Mouse (Mus musculus): ENCODE measurements around the gene D630023F18Rik. TPM values are rescaled to one million over a fixed set of nuclear protein-coding genes. Genes with fewer than 3 reads are reported as not detected.

D630023F18Rik gene
- polyA plus RNA-seq (2014; fragmentation: Illumina TruSeq; extraction: RNeasy Lipid Tissue Mini Kit (QIAGEN cat#74804); ENCODE audit: low read depth, low replicate concordance): 0.91 TPM

DNA sequence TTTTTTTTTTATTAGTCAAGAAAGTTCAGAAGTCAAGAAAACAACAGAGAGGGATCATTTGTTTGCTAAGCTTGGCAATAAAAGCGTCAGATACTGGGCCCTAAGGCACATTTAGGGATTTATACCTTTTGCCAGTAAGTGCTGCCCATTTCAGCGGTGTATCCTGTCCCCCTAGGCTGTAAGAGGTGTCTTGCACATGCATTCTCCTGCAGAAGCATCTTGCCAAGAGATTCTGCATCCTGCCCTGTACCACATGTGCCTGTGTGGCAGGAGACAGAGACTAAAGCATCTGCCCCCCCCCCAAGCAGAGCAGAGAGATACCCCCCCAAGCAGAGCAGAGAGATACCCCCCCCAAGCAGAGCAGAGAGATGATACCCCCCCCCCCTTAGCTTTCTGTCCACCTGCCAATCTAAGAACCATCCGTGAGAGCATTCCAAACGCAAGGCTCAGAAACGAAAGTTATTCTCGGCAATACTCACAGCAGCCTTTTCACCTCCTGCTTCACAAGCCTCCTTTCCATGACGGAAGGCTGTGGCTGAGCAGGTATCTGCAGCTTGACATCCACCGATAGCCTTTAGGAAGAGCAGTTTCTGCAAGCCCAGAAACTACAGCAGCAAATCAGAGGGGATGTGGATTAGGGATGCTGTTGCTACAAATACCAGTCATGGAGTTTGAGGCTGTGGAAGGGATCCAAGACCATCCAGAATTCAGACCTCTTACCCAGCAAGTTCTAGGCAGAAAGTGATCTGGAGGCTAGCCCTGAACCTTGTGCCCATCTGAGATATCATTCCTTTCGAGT, at the start of gene D630023F18Rik:
Gene D630023F18Rik (minus strand): TSS at position 641 of the 799 bp plus-strand sequence.

DNA sequence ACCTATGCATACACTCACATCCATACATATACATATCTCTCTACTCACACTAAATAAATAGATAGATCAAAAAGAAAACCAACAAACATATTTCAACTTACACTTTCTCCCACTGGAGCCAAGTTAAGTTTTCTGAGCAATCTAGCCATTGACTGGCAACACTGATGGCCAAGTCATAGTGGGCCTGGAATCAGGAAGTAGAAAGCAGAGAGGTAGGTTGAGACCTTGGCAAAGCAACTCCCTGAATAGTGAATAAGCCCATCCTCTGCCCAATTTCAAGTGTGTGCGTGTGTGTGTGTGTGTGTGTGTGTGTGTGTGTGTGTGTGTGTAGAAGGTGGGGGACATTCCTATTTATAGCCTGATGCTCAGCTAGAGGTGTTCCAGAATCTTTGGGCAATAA, 3.6 kb downstream of the D630023F18Rik start, which contains the start of gene Gm28845:
Gene Gm28845 (minus strand): TSS at position 121 of the 400 bp plus-strand sequence.

DNA sequence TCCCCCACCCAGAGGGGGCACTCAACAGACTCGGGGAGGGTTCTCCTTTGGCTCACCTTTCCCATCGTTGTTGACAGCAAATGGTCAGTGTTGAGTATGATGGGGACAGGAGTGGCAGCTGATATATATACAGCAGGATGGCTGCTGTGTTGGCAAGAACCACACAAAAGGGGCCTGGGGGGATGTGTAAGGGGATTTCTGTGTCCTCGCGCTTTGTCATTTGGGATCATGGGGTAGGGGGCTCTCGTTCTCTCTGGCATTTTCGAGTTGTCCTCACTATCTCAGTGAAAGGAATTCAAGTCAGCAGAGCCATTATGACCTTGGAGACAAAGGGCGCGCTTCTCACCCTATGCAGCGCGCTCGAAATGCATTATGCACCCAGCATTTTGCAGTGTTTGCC, 19.7 kb downstream of the D630023F18Rik start, which contains the start of gene Cryga:
Gene Cryga (minus strand): TSS at position 101 of the 400 bp plus-strand sequence.

DNA sequence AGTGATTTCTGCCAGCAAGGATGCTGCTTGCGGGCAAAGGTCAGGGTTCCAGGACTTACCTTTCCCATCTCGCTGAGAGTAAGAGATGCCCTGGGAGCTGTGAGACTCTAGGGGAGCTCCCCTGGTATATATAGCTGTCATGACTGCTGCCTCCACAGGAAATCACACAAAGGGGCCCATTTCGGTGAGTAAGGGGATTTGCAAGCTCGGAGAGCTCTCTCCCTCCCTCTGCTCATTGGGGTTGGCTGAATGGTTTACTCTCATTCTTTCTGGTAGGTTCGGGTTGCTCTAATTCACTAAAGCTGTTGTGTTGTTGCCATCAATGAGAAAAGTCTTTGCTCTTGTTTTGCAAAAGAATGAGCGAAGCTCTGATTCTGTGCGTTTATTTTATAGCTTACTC, 40.8 kb downstream of the D630023F18Rik start, which contains the start of gene Crygb:
Gene Crygb (minus strand): TSS at position 101 of the 400 bp plus-strand sequence.

DNA sequence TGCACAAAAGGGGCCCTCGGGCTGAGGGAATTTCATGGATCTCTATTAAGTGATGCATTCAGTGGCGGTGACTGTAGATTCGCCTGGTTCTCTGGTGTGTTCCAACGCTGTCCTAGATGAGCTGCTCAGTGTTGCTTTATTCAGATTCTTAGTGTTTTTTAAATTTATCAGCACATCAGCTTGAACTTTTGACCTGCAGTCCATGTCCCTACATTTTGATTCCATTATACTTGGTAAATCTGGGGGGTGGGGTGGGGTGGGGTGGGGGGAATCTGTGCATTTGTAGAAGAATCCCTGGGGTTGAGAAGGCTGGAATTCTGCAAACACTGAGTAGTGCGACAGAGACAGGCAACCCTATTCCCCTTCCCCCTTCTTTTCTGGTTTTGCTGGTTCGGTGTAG, 49.4 kb downstream of the D630023F18Rik start, which contains the start of gene Crygc:
Gene Crygc (minus strand): TSS at position 101 of the 400 bp plus-strand sequence.

DNA sequence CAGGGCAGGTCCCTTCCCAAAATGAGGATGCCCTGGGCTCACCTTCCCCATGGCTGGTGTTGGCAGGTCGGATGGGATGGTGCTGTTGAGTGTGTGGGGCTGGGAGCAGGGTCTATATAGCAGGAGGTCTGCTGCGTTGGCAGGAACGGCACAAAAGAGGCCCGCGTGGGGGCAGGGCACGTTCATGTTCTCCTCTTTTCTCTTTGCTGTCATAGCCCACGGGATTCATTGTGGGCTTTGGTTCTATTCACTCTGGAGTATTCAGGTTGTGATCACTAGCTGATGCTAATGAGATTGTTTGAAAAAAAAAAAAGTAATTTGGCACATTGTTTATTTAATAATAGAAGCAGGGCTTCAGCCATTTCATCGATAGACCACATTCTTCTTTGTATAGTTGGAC, 59.7 kb downstream of the D630023F18Rik start, which contains the start of gene Crygd:
Gene Crygd (minus strand): TSS at position 101 of the 400 bp plus-strand sequence.

Other genes with a start within 250 kb of the D630023F18Rik start
- gene Plekhm3, start 166.4 kb downstream of the D630023F18Rik start, polyA plus RNA-seq (2014; fragmentation: Illumina TruSeq; extraction: RNeasy Lipid Tissue Mini Kit (QIAGEN cat#74804); ENCODE audit: low read depth, low replicate concordance): 3.2 TPM
- not detected for gene Akr1cl, start 90.5 kb downstream of the D630023F18Rik start, polyA plus RNA-seq (2014; fragmentation: Illumina TruSeq; extraction: RNeasy Lipid Tissue Mini Kit (QIAGEN cat#74804); ENCODE audit: low read depth, low replicate concordance)
- not detected for gene Cryge, start 72.1 kb downstream of the D630023F18Rik start, polyA plus RNA-seq (2014; fragmentation: Illumina TruSeq; extraction: RNeasy Lipid Tissue Mini Kit (QIAGEN cat#74804); ENCODE audit: low read depth, low replicate concordance)
- not detected for gene Crygd, start 59.8 kb downstream of the D630023F18Rik start, polyA plus RNA-seq (2014; fragmentation: Illumina TruSeq; extraction: RNeasy Lipid Tissue Mini Kit (QIAGEN cat#74804); ENCODE audit: low read depth, low replicate concordance)
- not detected for gene Crygc, start 49.5 kb downstream of the D630023F18Rik start, polyA plus RNA-seq (2014; fragmentation: Illumina TruSeq; extraction: RNeasy Lipid Tissue Mini Kit (QIAGEN cat#74804); ENCODE audit: low read depth, low replicate concordance)
- not detected for gene Crygb, start 40.9 kb downstream of the D630023F18Rik start, polyA plus RNA-seq (2014; fragmentation: Illumina TruSeq; extraction: RNeasy Lipid Tissue Mini Kit (QIAGEN cat#74804); ENCODE audit: low read depth, low replicate concordance)
- not detected for gene Cryga, start 19.8 kb downstream of the D630023F18Rik start, polyA plus RNA-seq (2014; fragmentation: Illumina TruSeq; extraction: RNeasy Lipid Tissue Mini Kit (QIAGEN cat#74804); ENCODE audit: low read depth, low replicate concordance)
- not detected for gene Gm28845, start 3.7 kb downstream of the D630023F18Rik start, polyA plus RNA-seq (2014; fragmentation: Illumina TruSeq; extraction: RNeasy Lipid Tissue Mini Kit (QIAGEN cat#74804); ENCODE audit: low read depth, low replicate concordance)
- 330 TPM for gene Idh1, start 63.3 kb upstream of the D630023F18Rik start, polyA plus RNA-seq (2014; fragmentation: Illumina TruSeq; extraction: RNeasy Lipid Tissue Mini Kit (QIAGEN cat#74804); ENCODE audit: low read depth, low replicate concordance)
- gene Pikfyve, start 63.5 kb upstream of the D630023F18Rik start, polyA plus RNA-seq (2014; fragmentation: Illumina TruSeq; extraction: RNeasy Lipid Tissue Mini Kit (QIAGEN cat#74804); ENCODE audit: low read depth, low replicate concordance): 21.1 TPM
- gene Pth2r, start 158.8 kb upstream of the D630023F18Rik start, polyA plus RNA-seq (2014; fragmentation: Illumina TruSeq; extraction: RNeasy Lipid Tissue Mini Kit (QIAGEN cat#74804); ENCODE audit: low read depth, low replicate concordance): not detected